Mouse (Mus musculus): ENCODE results near the gene Krt27. TPM values are rescaled to one million over a fixed set of nuclear protein-coding genes. Genes with fewer than 3 reads are reported as not detected.

The Krt27 gene
- total RNA-seq, 1 experiment: 0.13 TPM

DNA sequence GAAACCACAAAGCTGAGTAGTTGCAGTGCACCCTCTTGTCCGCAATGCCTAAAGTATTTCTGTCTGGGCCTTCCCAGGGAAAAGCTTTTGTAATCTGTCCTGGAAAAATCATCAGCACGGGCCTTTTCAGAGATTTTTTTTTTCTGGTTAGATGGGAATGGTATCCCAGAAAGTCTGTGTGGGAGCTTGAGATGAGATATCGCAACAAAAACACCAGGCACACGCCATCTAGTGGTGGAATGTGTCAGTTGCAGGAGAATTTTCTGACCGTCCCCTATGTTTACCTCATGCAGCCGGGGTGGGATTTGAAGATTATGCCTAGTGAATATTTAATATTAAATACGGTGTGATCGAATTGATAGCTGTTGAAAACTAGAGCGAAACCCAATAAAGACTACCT lies 13.5 kb upstream of the Krt27 start:
- no peaks in the 10 kb centered on the region for H3K9me3 ChIP-seq (ENCODE audit: control insufficient read depth, insufficient read depth, low read depth, low read length)
- no peak for TF ChIP-seq MAFK (IDR thresholded peaks at IDR 0.05; ENCODE audit: insufficient read depth, low read depth, low read length)
- no peak for TF ChIP-seq HCFC1 (IDR thresholded peaks at IDR 0.05; ENCODE audit: borderline replicate concordance, insufficient read depth, low read length)
- TF ChIP-seq ZC3H11A (IDR thresholded peaks at IDR 0.05; ENCODE audit: borderline replicate concordance, low read depth, low read length): no peak
- TF ChIP-seq CHD2 (IDR thresholded peaks at IDR 0.05; ENCODE audit: low read depth, low read length): no peak
- TF ChIP-seq ZNF384 (IDR thresholded peaks at IDR 0.05; ENCODE audit: low read depth, low read length): no peak
- H3K36me3 ChIP-seq (ENCODE audit: control insufficient read depth, insufficient read depth, low read length, poor library complexity, severe bottlenecking): no peaks in the 10 kb centered on the region
- in situ Hi-C loops (cut with MboI; ENCODE audit: low sequenced_read_pairs in 2 of 2, unreplicated experiment in 2 of 2): no loop called here
- no peak overlapping the region for H3K4me3 ChIP-seq (ENCODE audit: insufficient read depth in 1 of 2, low read depth in 1 of 2, low read length in 2 of 2, poor library complexity in 1 of 2, severe bottlenecking in 1 of 2)
- DNase-seq (ENCODE audit: low read depth, low spot score): peak; percentile 62
- no peaks in the 10 kb centered on the region for H3K4me1 ChIP-seq (ENCODE audit: control insufficient read depth in 2 of 2, insufficient read depth in 2 of 2, low read length in 2 of 2, poor library complexity in 1 of 2)
- no peak overlapping the region for H3K27ac ChIP-seq (ENCODE audit: insufficient read depth, low read depth, low read length, poor library complexity, severe bottlenecking)
- H3K9ac ChIP-seq (ENCODE audit: insufficient read depth, low read depth, low read length, poor library complexity, severe bottlenecking): no peak overlapping the region

DNA sequence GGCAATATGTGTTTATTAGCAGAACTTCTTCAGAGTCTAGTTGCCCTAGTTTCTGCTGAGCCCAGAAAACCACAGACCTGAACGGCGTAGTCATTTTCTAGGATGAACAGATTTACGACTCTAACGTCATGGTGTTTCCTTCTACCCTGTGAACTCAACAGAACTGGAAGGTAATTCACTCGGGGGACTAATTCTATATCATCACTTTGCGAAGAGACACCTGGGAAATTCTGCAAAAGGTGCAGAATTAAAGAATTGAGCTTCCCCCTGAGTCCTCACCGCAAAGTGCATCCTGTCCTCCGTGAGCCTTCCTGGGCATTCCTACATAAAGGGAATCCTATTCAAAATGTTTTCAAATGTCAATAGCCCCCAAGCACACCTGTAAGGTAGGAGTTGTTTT lies 10.5 kb upstream of the Krt27 start:
- H3K27ac ChIP-seq (ENCODE audit: insufficient read depth, low read depth, low read length, poor library complexity, severe bottlenecking): no peak overlapping the region
- TF ChIP-seq CHD2 (IDR thresholded peaks at IDR 0.05; ENCODE audit: low read depth, low read length) (no peak), ZC3H11A (IDR thresholded peaks at IDR 0.05; ENCODE audit: borderline replicate concordance, low read depth, low read length) (no peak), MAFK (IDR thresholded peaks at IDR 0.05; ENCODE audit: insufficient read depth, low read depth, low read length) (no peak)
- no peak for DNase-seq (ENCODE audit: low read depth, low spot score)
- H3K9me3 ChIP-seq (ENCODE audit: control insufficient read depth, insufficient read depth, low read depth, low read length): no peaks in the 10 kb centered on the region
- no peaks in the 10 kb centered on the region for H3K36me3 ChIP-seq (ENCODE audit: control insufficient read depth, insufficient read depth, low read length, poor library complexity, severe bottlenecking)
- H3K9ac ChIP-seq (ENCODE audit: insufficient read depth, low read depth, low read length, poor library complexity, severe bottlenecking): no peak overlapping the region
- in situ Hi-C loops (cut with MboI; ENCODE audit: low sequenced_read_pairs in 2 of 2, unreplicated experiment in 2 of 2): no loop called here
- H3K4me3 ChIP-seq (ENCODE audit: insufficient read depth in 1 of 2, low read depth in 1 of 2, low read length in 2 of 2, poor library complexity in 1 of 2, severe bottlenecking in 1 of 2): no peak overlapping the region
- H3K4me1 ChIP-seq (ENCODE audit: control insufficient read depth in 2 of 2, insufficient read depth in 2 of 2, low read length in 2 of 2, poor library complexity in 1 of 2): no peaks in the 10 kb centered on the region

DNA sequence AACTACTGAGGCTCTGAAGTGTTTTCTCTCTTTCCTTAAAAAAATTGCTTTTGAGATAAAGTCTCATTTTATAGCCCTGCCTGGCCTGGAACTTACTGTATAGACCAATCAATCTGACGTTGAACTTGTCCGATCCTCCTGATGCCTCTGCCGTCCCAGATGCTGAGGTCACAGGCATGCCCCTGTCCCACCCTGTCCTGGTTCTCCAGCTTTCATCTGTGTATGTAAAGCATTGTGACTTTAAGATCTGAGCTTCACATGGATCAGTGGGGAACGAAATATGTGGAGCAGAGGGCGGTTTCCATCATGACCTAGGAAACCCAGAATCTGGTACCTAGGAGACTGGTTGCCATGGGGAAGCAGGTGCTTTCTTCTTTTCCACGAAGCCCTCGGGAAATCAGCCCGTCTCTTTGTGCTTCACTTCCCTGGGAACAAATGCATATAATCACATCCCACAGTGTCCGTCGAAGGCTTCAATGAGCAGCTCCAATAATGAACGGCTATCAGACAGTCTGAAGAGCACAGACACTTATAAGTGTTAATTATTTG lies 11.5 kb downstream of the Krt27 start:
- Histone ChIP-seq H3K9ac (ENCODE audit: insufficient read depth, low read depth, low read length, poor library complexity, severe bottlenecking) (no peak overlapping the region), H3K4me1 (ENCODE audit: control insufficient read depth in 2 of 2, insufficient read depth in 2 of 2, low read length in 2 of 2, poor library complexity in 1 of 2) (no peaks in the 10 kb centered on the region), H3K4me3 (ENCODE audit: insufficient read depth in 1 of 2, low read depth in 1 of 2, low read length in 2 of 2, poor library complexity in 1 of 2, severe bottlenecking in 1 of 2) (no peak overlapping the region), H3K36me3 (ENCODE audit: control insufficient read depth, insufficient read depth, low read length, poor library complexity, severe bottlenecking) (no peaks in the 10 kb centered on the region), H3K9me3 (ENCODE audit: control insufficient read depth, insufficient read depth, low read depth, low read length) (no peaks in the 10 kb centered on the region), H3K27ac (ENCODE audit: insufficient read depth, low read depth, low read length, poor library complexity, severe bottlenecking) (no peak overlapping the region)
- in situ Hi-C loops (cut with MboI; ENCODE audit: low sequenced_read_pairs in 2 of 2, unreplicated experiment in 2 of 2): no loop called here
- TF ChIP-seq ZNF384 (IDR thresholded peaks at IDR 0.05; ENCODE audit: low read depth, low read length): no peak
- no peak for DNase-seq (ENCODE audit: low read depth, low spot score)

DNA sequence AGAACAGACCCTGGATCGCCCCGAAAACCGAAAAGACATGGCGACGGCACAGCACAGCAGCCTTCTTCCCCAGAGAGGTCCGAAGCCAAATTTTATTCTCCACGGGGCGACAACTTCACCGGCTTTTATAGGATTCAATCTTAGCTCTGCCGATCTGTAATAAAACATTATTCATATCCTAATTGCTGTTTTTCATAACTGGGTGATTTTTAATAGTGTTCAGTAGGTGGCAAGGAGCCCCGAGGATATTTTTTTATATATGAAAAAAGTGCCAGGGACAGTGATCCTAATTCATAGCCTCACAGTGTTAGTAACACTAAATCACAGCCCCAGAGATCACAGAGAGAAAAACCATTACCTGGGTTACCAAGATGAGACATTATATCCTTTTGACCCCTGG lies 13.0 kb downstream of the Krt27 start, which contains the start of gene Krt26:
Krt26 (minus strand) TSS at position 101 of the 400 bp plus-strand sequence.
- Histone ChIP-seq H3K9ac (ENCODE audit: insufficient read depth, low read depth, low read length, poor library complexity, severe bottlenecking) (no peak within 1 kb of the TSS), H3K4me3 (ENCODE audit: insufficient read depth in 1 of 2, low read depth in 1 of 2, low read length in 2 of 2, poor library complexity in 1 of 2, severe bottlenecking in 1 of 2) (no peak within 1 kb of the TSS), H3K36me3 (ENCODE audit: control insufficient read depth, insufficient read depth, low read length, poor library complexity, severe bottlenecking) (no peaks in the 10 kb centered on the region), H3K4me1 (ENCODE audit: control insufficient read depth in 2 of 2, insufficient read depth in 2 of 2, low read length in 2 of 2, poor library complexity in 1 of 2) (no peaks in the 10 kb centered on the region), H3K27ac (ENCODE audit: insufficient read depth, low read depth, low read length, poor library complexity, severe bottlenecking) (no peak within 1 kb of the TSS), H3K9me3 (ENCODE audit: control insufficient read depth, insufficient read depth, low read depth, low read length) (no peaks in the 10 kb centered on the region)
- TF ChIP-seq CHD2 (IDR thresholded peaks at IDR 0.05; ENCODE audit: low read depth, low read length): no peak
- TF ChIP-seq ZC3H11A (IDR thresholded peaks at IDR 0.05; ENCODE audit: borderline replicate concordance, low read depth, low read length): no peak
- no peak for TF ChIP-seq MAFK (IDR thresholded peaks at IDR 0.05; ENCODE audit: insufficient read depth, low read depth, low read length)
- no peak for DNase-seq (ENCODE audit: low read depth, low spot score)
- in situ Hi-C loops (cut with MboI; ENCODE audit: low sequenced_read_pairs in 2 of 2, unreplicated experiment in 2 of 2): no loop called here

DNA sequence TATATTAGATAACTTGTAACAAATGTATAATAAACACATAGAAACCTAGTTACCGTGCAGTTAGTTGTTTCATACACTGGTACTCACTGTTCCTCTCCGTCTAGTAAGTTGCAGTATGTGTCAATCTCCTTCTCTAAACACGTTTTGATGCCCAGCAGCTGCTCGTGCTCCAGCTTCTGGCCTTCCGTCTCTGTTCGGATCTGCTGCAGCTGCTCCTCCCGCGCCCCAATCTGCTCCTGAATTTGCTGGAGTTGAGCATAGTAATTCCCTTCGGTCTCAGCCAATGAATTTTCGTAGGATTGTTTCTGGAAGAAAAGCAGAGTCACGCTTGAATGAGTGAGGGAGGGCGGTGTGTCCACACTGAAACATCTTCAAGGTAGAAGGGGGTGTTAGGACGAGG lies 17.5 kb downstream of the Krt27 start:
- no peaks in the 10 kb centered on the region for H3K9me3 ChIP-seq (ENCODE audit: control insufficient read depth, insufficient read depth, low read depth, low read length)
- in situ Hi-C loops (cut with MboI; ENCODE audit: low sequenced_read_pairs in 2 of 2, unreplicated experiment in 2 of 2): no loop called here
- H3K9ac ChIP-seq (ENCODE audit: insufficient read depth, low read depth, low read length, poor library complexity, severe bottlenecking): no peak overlapping the region
- no peak overlapping the region for H3K27ac ChIP-seq (ENCODE audit: insufficient read depth, low read depth, low read length, poor library complexity, severe bottlenecking)
- TF ChIP-seq ZC3H11A (IDR thresholded peaks at IDR 0.05; ENCODE audit: borderline replicate concordance, low read depth, low read length): no peak
- TF ChIP-seq CHD2 (IDR thresholded peaks at IDR 0.05; ENCODE audit: low read depth, low read length): no peak
- TF ChIP-seq MAFK (IDR thresholded peaks at IDR 0.05; ENCODE audit: insufficient read depth, low read depth, low read length): no peak
- TF ChIP-seq ZNF384 (IDR thresholded peaks at IDR 0.05; ENCODE audit: low read depth, low read length): no peak
- TF ChIP-seq HCFC1 (IDR thresholded peaks at IDR 0.05; ENCODE audit: borderline replicate concordance, insufficient read depth, low read length): no peak
- no peak overlapping the region for H3K4me3 ChIP-seq (ENCODE audit: insufficient read depth in 1 of 2, low read depth in 1 of 2, low read length in 2 of 2, poor library complexity in 1 of 2, severe bottlenecking in 1 of 2)
- no peaks in the 10 kb centered on the region for H3K36me3 ChIP-seq (ENCODE audit: control insufficient read depth, insufficient read depth, low read length, poor library complexity, severe bottlenecking)
- no peak for DNase-seq (ENCODE audit: low read depth, low spot score)
- no peaks in the 10 kb centered on the region for H3K4me1 ChIP-seq (ENCODE audit: control insufficient read depth in 2 of 2, insufficient read depth in 2 of 2, low read length in 2 of 2, poor library complexity in 1 of 2)

Data from ES-E14 (cell line).